27 mouse cellular contexts compared by ENCODE assay signal in genomic region chr3:10075826-10076225, GRCm38 (mm10).
"Had no signal": no experiment of that assay in that cellular context is flagged by ENCODE, and none has a peak within 500 bp of the region (broad histone marks: within the 10 kb centered on the region; RNA-seq: fewer than 3 reads in every experiment).

No protein-coding gene starts in this region.

- H3K9me3 ChIP-seq: heart, embryonic 10.5 days; heart, embryonic 12.5 days; hindbrain, embryonic 10.5 days; hindbrain, embryonic 12.5 days; intestine, embryonic 15.5 days; kidney, embryonic 15.5 days; limb, embryonic 13.5 days; limb, embryonic 15.5 days had no signal

- H3K4me2 ChIP-seq: heart, embryonic 12.5 days; hindbrain, embryonic 12.5 days; hindbrain, embryonic 14.5 days; intestine, embryonic 15.5 days; kidney, embryonic 15.5 days; limb, embryonic 13.5 days; limb, embryonic 15.5 days had no signal

- DNase-seq: gastrocnemius, adult 2 months; gastrocnemius, postnatal 10 days; gastrocnemius, postnatal 25 days; heart, adult 18-20 months; heart, postnatal 10 days; heart, postnatal 4 days; kidney, adult 18-20 months; kidney, adult 9 months; kidney, postnatal 14 days; kidney, postnatal 36 days; lung, adult 18-20 months had no signal

- H3K4me1 ChIP-seq: heart, embryonic 10.5 days; heart, embryonic 12.5 days; hindbrain, embryonic 10.5 days; hindbrain, embryonic 12.5 days; intestine, embryonic 15.5 days; kidney, embryonic 15.5 days; limb, embryonic 13.5 days had no signal

- H3K27ac ChIP-seq: gastrocnemius, adult 2 months; heart, embryonic 10.5 days; hindbrain, embryonic 10.5 days; hindbrain, embryonic 12.5 days; hindbrain, embryonic 14.5 days; intestine, embryonic 15.5 days; kidney, embryonic 15.5 days; kidney, postnatal 0 days; layer of hippocampus, adult 2 months; left cerebral cortex, adult 2 months; limb, embryonic 13.5 days; limb, embryonic 15.5 days; liver, embryonic 14.5 days had no signal

- H3K36me3 ChIP-seq: heart, embryonic 10.5 days; heart, embryonic 12.5 days; hindbrain, embryonic 10.5 days; hindbrain, embryonic 12.5 days; intestine, embryonic 15.5 days; kidney, embryonic 15.5 days; limb, embryonic 13.5 days; limb, embryonic 15.5 days had no signal

- H3K27me3 ChIP-seq: heart, embryonic 12.5 days; hindbrain, embryonic 12.5 days; intestine, embryonic 15.5 days; kidney, embryonic 15.5 days; limb, embryonic 13.5 days; limb, embryonic 15.5 days had no signal

- H3K4me3 ChIP-seq: gastrocnemius, adult 2 months; heart, embryonic 10.5 days; heart, embryonic 12.5 days; hindbrain, embryonic 10.5 days; hindbrain, embryonic 12.5 days; intestine, embryonic 15.5 days; kidney, embryonic 15.5 days; layer of hippocampus, adult 2 months; left cerebral cortex, adult 2 months; limb, embryonic 13.5 days; limb, embryonic 15.5 days had no signal

- H3K9ac ChIP-seq: heart, embryonic 12.5 days; hindbrain, embryonic 12.5 days; hindbrain, embryonic 14.5 days; intestine, embryonic 15.5 days; kidney, embryonic 15.5 days; limb, embryonic 13.5 days; limb, embryonic 15.5 days; liver, embryonic 14.5 days had no signal

- ATAC-seq: hindbrain, embryonic 16.5 days; inflammation-experienced regulatory T-cells, adult 6 months; intestine, embryonic 15.5 days; intestine, postnatal 0 days had no signal
